ENCODE assay signal across 19 mouse cellular contexts in genomic region chr12:89882617-89883370, GRCm38 (mm10).
DNase-seq lines count a peak whose midpoint lies in the region; ATAC-seq lines count a peak whose summit lies in the region.
"Had no signal": no experiment of that assay in that cellular context is flagged by ENCODE, and none has a peak within 500 bp of the region (broad histone marks: within the 10 kb centered on the region; RNA-seq: fewer than 3 reads in every experiment).

No protein-coding gene starts in this region.

- no peaks in the 10 kb centered on the region for H3K27me3 ChIP-seq in hindbrain, embryonic 12.5 days
- no peaks in the 10 kb centered on the region for H3K27me3 ChIP-seq in neural tube, embryonic 14.5 days (ENCODE audit: control insufficient read depth, insufficient read depth, low read length)
- H3K27me3 ChIP-seq: embryonic facial prominence, embryonic 12.5 days; midbrain, embryonic 12.5 days had no signal

- intact Hi-C loops in left cerebral cortex, postnatal 4 days (cut with DNase I), result no loop called here
- intact Hi-C loops in gastrocnemius, postnatal 14 days (cut with DNase I; ENCODE audit: low total_unique reads), result no loop called here

- peaks cover 6% of the 10 kb centered on the region; the same call in 1 of the 2 replicates for H3K4me1 ChIP-seq in hindbrain, embryonic 12.5 days
- H3K4me1 ChIP-seq in neural tube, embryonic 14.5 days (ENCODE audit: control insufficient read depth, insufficient read depth, low read length), result no peaks in the 10 kb centered on the region
- H3K4me1 ChIP-seq: embryonic facial prominence, embryonic 12.5 days; limb, embryonic 10.5 days; midbrain, embryonic 12.5 days had no signal

- H3K36me3 ChIP-seq in hindbrain, embryonic 12.5 days, result no peaks in the 10 kb centered on the region
- no peaks in the 10 kb centered on the region for H3K36me3 ChIP-seq in neural tube, embryonic 14.5 days (ENCODE audit: control insufficient read depth, insufficient read depth, low read length)
- H3K36me3 ChIP-seq: embryonic facial prominence, embryonic 12.5 days; limb, embryonic 10.5 days; midbrain, embryonic 12.5 days had no signal

- DNase-seq in left cerebral cortex, postnatal 4 days, result peak; percentile 9
- DNase-seq in left cerebral cortex, adult 11 months (ENCODE audit: low spot score), result no peak
- DNase-seq in cerebellum, adult 9-11 months, result peak; percentile 47
- DNase-seq in gastrocnemius, postnatal 14 days, result no peak
- DNase-seq in right cerebral cortex, postnatal 36 days (ENCODE audit: low spot score in 2 of 2), result no peak
- DNase-seq: adrenal gland, postnatal 25 days; forebrain, postnatal 0 days; heart, adult 2 months; lung, embryonic 14.5 days; right cerebral cortex, postnatal 14 days; thymus, postnatal 36 days had no signal

- ATAC-seq in hindbrain, embryonic 12.5 days (ENCODE audit: low FRiP score), result 0 out of 2 replicates have a peak, but pooled peaks have one; percentile 40
- ATAC-seq in neural tube, embryonic 14.5 days (ENCODE audit: low read depth), result peak; percentile 78; the same call in 1 of the 2 replicates
- ATAC-seq: forebrain, postnatal 0 days had no signal

- no peak overlapping the region for H3K27ac ChIP-seq in hindbrain, embryonic 12.5 days
- H3K27ac ChIP-seq in neural tube, embryonic 14.5 days (ENCODE audit: low read depth, low read length), result no peak overlapping the region
- H3K27ac ChIP-seq: embryonic facial prominence, embryonic 12.5 days; heart, adult 2 months; limb, embryonic 10.5 days; macrophage; midbrain, embryonic 12.5 days had no signal

- H3K9ac ChIP-seq in hindbrain, embryonic 12.5 days, result no peak overlapping the region
- no peak overlapping the region for H3K9ac ChIP-seq in neural tube, embryonic 14.5 days (replicated peaks; ENCODE audit: low read depth, low read length)
- H3K9ac ChIP-seq: embryonic facial prominence, embryonic 12.5 days; forebrain, postnatal 0 days; lung, embryonic 14.5 days; midbrain, embryonic 12.5 days had no signal

- no peaks in the 10 kb centered on the region for H3K9me3 ChIP-seq in hindbrain, embryonic 12.5 days (replicated peaks)
- H3K9me3 ChIP-seq in neural tube, embryonic 14.5 days (ENCODE audit: control insufficient read depth, low read length), result no peaks in the 10 kb centered on the region
- H3K9me3 ChIP-seq: embryonic facial prominence, embryonic 12.5 days; limb, embryonic 10.5 days; midbrain, embryonic 12.5 days had no signal

- 51% methylated on average over 8 of the region's 8 CpGs for WGBS in hindbrain, embryonic 12.5 days
- WGBS in neural tube, embryonic 14.5 days, result 35% methylated on average over 8 of the region's 8 CpGs

- H3K4me2 ChIP-seq in hindbrain, embryonic 12.5 days (replicated peaks), result no peak overlapping the region
- H3K4me2 ChIP-seq in neural tube, embryonic 14.5 days (ENCODE audit: low read depth, low read length), result no peak overlapping the region
- H3K4me2 ChIP-seq: embryonic facial prominence, embryonic 12.5 days; liver, embryonic 11.5 days; lung, embryonic 14.5 days; midbrain, embryonic 12.5 days had no signal

- H3K4me3 ChIP-seq in hindbrain, embryonic 12.5 days, result no peak overlapping the region
- H3K4me3 ChIP-seq in neural tube, embryonic 14.5 days (ENCODE audit: low read depth, low read length), result no peak overlapping the region
- H3K4me3 ChIP-seq: embryonic facial prominence, embryonic 12.5 days; heart, adult 2 months; limb, embryonic 10.5 days; midbrain, embryonic 12.5 days; myocyte had no signal

Comparison
In these comparisons a context has a peak if more than half of its experiments do, and no peak if none do; other contexts are left out.
1. DNase-seq: peak in left cerebral cortex, postnatal 4 days (single experiment) and cerebellum, adult 9-11 months (single experiment); none in left cerebral cortex, adult 11 months (single experiment), gastrocnemius, postnatal 14 days (single experiment) and right cerebral cortex, postnatal 36 days (0 of 2).